Comparison of ENCODE assay signal across 10 mouse cellular contexts in the genomic region with DNA sequence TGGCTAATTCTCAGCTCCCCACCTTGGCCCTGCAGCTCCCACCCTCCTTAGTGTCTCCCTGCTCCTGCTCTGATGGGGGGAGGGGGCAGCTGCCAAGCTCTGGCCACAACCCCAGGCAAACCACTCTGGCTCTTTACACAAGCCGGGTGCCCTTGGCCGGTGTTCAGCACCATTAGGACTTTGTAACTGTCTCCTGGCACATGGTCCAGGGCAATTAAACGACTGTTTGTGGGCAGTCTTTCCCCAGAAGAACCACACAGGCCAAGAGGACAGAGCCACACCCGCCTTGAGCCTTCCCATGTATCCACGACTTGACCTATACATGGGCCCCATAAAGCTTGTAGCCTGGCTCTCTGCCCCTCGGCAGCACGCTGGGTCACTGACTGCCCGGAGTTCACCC. TPM values are rescaled to one million over a fixed set of nuclear protein-coding genes. Genes with fewer than 3 reads are reported as not detected.
DNase-seq lines count a peak whose midpoint lies in the region; ATAC-seq and TF ChIP-seq lines count a peak whose summit lies in the region.
"Had no signal": no experiment of that assay in that cellular context is flagged by ENCODE, and none has a peak within 500 bp of the region (broad histone marks: within the 10 kb centered on the region; RNA-seq: fewer than 3 reads in every experiment).

No protein-coding gene starts in this region.

- peak; percentile 61 to 65 for DNase-seq in heart, adult 18-20 months
- peak; percentile 32 for DNase-seq in right cerebral cortex, postnatal 4 days
- no peak for DNase-seq in right cerebral cortex, adult 18-20 months
- no peak for DNase-seq in heart, postnatal 0 days (ENCODE audit: low spot score)
- DNase-seq in testis, postnatal 10 days (ENCODE audit: low spot score): peak; percentile 63
- DNase-seq in embryo, embryonic 11 days: no peak
- DNase-seq: lung, embryonic 14.5 days had no signal

- H3K36me3 ChIP-seq in heart, embryonic 11.5 days (ENCODE audit: control insufficient read depth, insufficient read depth, low read length): 0 out of 2 replicates have a peak, but pooled peaks cover 4% of the 10 kb centered on the region
- H3K36me3 ChIP-seq in heart, postnatal 0 days (replicated peaks; ENCODE audit: control insufficient read depth, insufficient read depth, low read length): peaks cover 2% of the 10 kb centered on the region; the same call in 1 of the 2 replicates
- no peaks in the 10 kb centered on the region for H3K36me3 ChIP-seq in midbrain, embryonic 16.5 days (ENCODE audit: control insufficient read depth, insufficient read depth, low read length)
- H3K36me3 ChIP-seq: neural tube, embryonic 13.5 days had no signal

- TF ChIP-seq EP300 in heart, postnatal 0 days (IDR thresholded peaks at IDR 0.05; ENCODE audit: low read depth): no peak

- no peak overlapping the region; the same call in 1 of the 2 replicates for H3K9ac ChIP-seq in heart, embryonic 11.5 days (ENCODE audit: low read depth, low read length)
- no peak overlapping the region for H3K9ac ChIP-seq in heart, postnatal 0 days (replicated peaks; ENCODE audit: low read depth, low read length)
- no peak overlapping the region for H3K9ac ChIP-seq in midbrain, embryonic 16.5 days (ENCODE audit: low read depth, low read length)
- H3K9ac ChIP-seq: lung, embryonic 14.5 days; neural tube, embryonic 13.5 days had no signal

- no peak overlapping the region for H3K4me3 ChIP-seq in heart, embryonic 11.5 days (ENCODE audit: low read depth, low read length)
- H3K4me3 ChIP-seq in heart, postnatal 0 days (ENCODE audit: low read depth, low read length): no peak overlapping the region
- H3K4me3 ChIP-seq in midbrain, embryonic 16.5 days (ENCODE audit: low read depth, low read length): no peak overlapping the region
- H3K4me3 ChIP-seq: neural tube, embryonic 13.5 days had no signal

- 70% methylated on average over 8 of the region's 8 CpGs for WGBS in heart, embryonic 11.5 days (ENCODE audit: insufficient replicate concordance)
- 37% methylated on average over 8 of the region's 8 CpGs for WGBS in heart, postnatal 0 days
- 75% methylated on average over 8 of the region's 8 CpGs for WGBS in midbrain, embryonic 16.5 days

- peaks cover 35% of the 10 kb centered on the region for H3K4me1 ChIP-seq in heart, embryonic 11.5 days (ENCODE audit: control insufficient read depth, insufficient read depth, low read length)
- H3K4me1 ChIP-seq in heart, postnatal 0 days (ENCODE audit: control insufficient read depth, insufficient read depth): peaks cover 30% of the 10 kb centered on the region
- H3K4me1 ChIP-seq in midbrain, embryonic 16.5 days (ENCODE audit: control insufficient read depth, insufficient read depth, low read length): no peaks in the 10 kb centered on the region
- H3K4me1 ChIP-seq: neural tube, embryonic 13.5 days had no signal

- no peaks in the 10 kb centered on the region for H3K27me3 ChIP-seq in heart, embryonic 11.5 days (ENCODE audit: control insufficient read depth, insufficient read depth, low read length)
- H3K27me3 ChIP-seq in heart, postnatal 0 days (ENCODE audit: control insufficient read depth, insufficient read depth, low read length): no peaks in the 10 kb centered on the region
- no peaks in the 10 kb centered on the region for H3K27me3 ChIP-seq in midbrain, embryonic 16.5 days (ENCODE audit: control insufficient read depth, insufficient read depth, low read depth, low read length)
- H3K27me3 ChIP-seq: neural tube, embryonic 13.5 days had no signal

- no peaks in the 10 kb centered on the region for H3K9me3 ChIP-seq in heart, embryonic 11.5 days (replicated peaks; ENCODE audit: control insufficient read depth, low read length)
- H3K9me3 ChIP-seq in heart, postnatal 0 days (replicated peaks; ENCODE audit: control insufficient read depth, low read length): no peaks in the 10 kb centered on the region
- no peaks in the 10 kb centered on the region for H3K9me3 ChIP-seq in midbrain, embryonic 16.5 days (replicated peaks; ENCODE audit: control insufficient read depth, low read length, poor library complexity, severe bottlenecking)
- H3K9me3 ChIP-seq: neural tube, embryonic 13.5 days had no signal

- no peak overlapping the region; the same call in 1 of the 2 replicates for H3K27ac ChIP-seq in heart, embryonic 11.5 days (ENCODE audit: low read depth, low read length)
- H3K27ac ChIP-seq in heart, postnatal 0 days (ENCODE audit: low read depth): peak overlapping the region; percentile 77
- H3K27ac ChIP-seq in midbrain, embryonic 16.5 days (ENCODE audit: low read length): no peak overlapping the region
- H3K27ac ChIP-seq: neural tube, embryonic 13.5 days had no signal

- H3K4me2 ChIP-seq in heart, embryonic 11.5 days: no peak overlapping the region; the same call in 1 of the 2 replicates
- no peak overlapping the region for H3K4me2 ChIP-seq in heart, postnatal 0 days (ENCODE audit: low read depth, low read length)
- no peak overlapping the region for H3K4me2 ChIP-seq in midbrain, embryonic 16.5 days (ENCODE audit: low read length)
- H3K4me2 ChIP-seq: lung, embryonic 14.5 days; neural tube, embryonic 13.5 days had no signal

- no peak for TF ChIP-seq CTCF in heart, postnatal 0 days (IDR thresholded peaks at IDR 0.05; ENCODE audit: low read depth)

- no peak for ATAC-seq in heart, embryonic 11.5 days (replicated peaks; ENCODE audit: insufficient number of reproducible peaks, low FRiP score, low TSS enrichment)
- peak; percentile 49 for ATAC-seq in heart, postnatal 0 days (ENCODE audit: insufficient read depth, low read depth)
- ATAC-seq in midbrain, embryonic 16.5 days: no peak

RNA-seq across cellular contexts. Expression of gene Fam78a, which starts 10.3 kb away (rescaled TPM):
- total RNA-seq in heart, adult 18-20 months (2021): 10 to 100 TPM; 15.0 to 23.0 TPM
- polyA plus RNA-seq in heart, embryonic 11.5 days (2014; fragmentation: Nextera tagmentation; extraction: Ambion mirVana): 43.1 and 43.7 TPM in 2 replicates
- total RNA-seq in heart, postnatal 0 days (2014; rRNA removed; ENCODE audit: low replicate concordance): 28.7 and 34.9 TPM in 2 replicates
- polyA plus RNA-seq in heart, postnatal 0 days (2015; fragmentation: Nextera tagmentation; extraction: Ambion mirVana): 14.6 and 18.0 TPM in 2 replicates
- 0.41 and 0.45 TPM in 2 replicates for polyA plus RNA-seq in midbrain, embryonic 16.5 days (2015; fragmentation: Nextera tagmentation; extraction: Ambion mirVana)

RNA-seq across cellular contexts. Expression of gene Plpp7, which starts 20.9 kb away (rescaled TPM):
- 10 to 100 TPM; 27.3 to 38.3 TPM for total RNA-seq in heart, adult 18-20 months (2021)
- 10.0 and 11.7 TPM in 2 replicates for polyA plus RNA-seq in heart, embryonic 11.5 days (2014; fragmentation: Nextera tagmentation; extraction: Ambion mirVana)
- total RNA-seq in heart, postnatal 0 days (2014; rRNA removed; ENCODE audit: low replicate concordance): 30.7 and 56.3 TPM in 2 replicates
- 23.4 and 24.0 TPM in 2 replicates for polyA plus RNA-seq in heart, postnatal 0 days (2015; fragmentation: Nextera tagmentation; extraction: Ambion mirVana)
- 25.0 and 28.4 TPM in 2 replicates for polyA plus RNA-seq in midbrain, embryonic 16.5 days (2015; fragmentation: Nextera tagmentation; extraction: Ambion mirVana)

Comparison
In these comparisons a context has a peak if more than half of its experiments do, and no peak if none do; other contexts are left out.
1. DNase-seq: peak in heart, adult 18-20 months (2 of 2), right cerebral cortex, postnatal 4 days (single experiment) and testis, postnatal 10 days (single experiment); none in right cerebral cortex, adult 18-20 months (single experiment), heart, postnatal 0 days (single experiment) and embryo, embryonic 11 days (single experiment).
2. RNA of gene Fam78a, which starts 10.3 kb away (polyA plus RNA-seq): 43.1 to 43.7 TPM in heart, embryonic 11.5 days and 14.6 to 18.0 TPM in heart, postnatal 0 days; 0.41 to 0.45 TPM in midbrain, embryonic 16.5 days; every median in the first group is over 10 times any median in the second.